Mouse (Mus musculus) midbrain, postnatal 0 days (tissue): Measurements from ENCODE around the gene Mat2a. TPM values are rescaled to one million over a fixed set of nuclear protein-coding genes. Genes with fewer than 3 reads are reported as not detected.

ENCODE experiments used
- ATAC-seq: fragments of 200-750 bp; cut with Nextera tagmentation; 2 replicates; pipeline ENCODE4 v1.8.0; 2017; ENCODE audit warnings: moderate number of reproducible peaks, mild to moderate bottlenecking, moderate TSS enrichment, moderate library complexity; ENCODE audit not compliant: low FRiP score
- DNase-seq: peaks from one replicate; pipeline ENCODE4 v3.0.0-alpha.2; 2015; ENCODE audit warnings: low spot score
- H3K27ac ChIP-seq: fragments of 300-500 bp; sonication (generic); 2 replicates; pipeline ENCODE4 v1.5.1; 2014; ENCODE audit warnings: low read depth, mild to moderate bottlenecking, low read length, mixed read lengths
- H3K27me3 ChIP-seq: fragments of 300-500 bp; sonication (generic); 2 replicates; pipeline ENCODE4 v1.6.1; 2014; ENCODE audit warnings: low read length, control low read depth, mixed read lengths; ENCODE audit not compliant: insufficient read depth
- H3K36me3 ChIP-seq: fragments of 300-500 bp; sonication (generic); 2 replicates; pipeline ENCODE4 v1.6.1; 2014; ENCODE audit warnings: low read length, control low read depth, mixed read lengths; ENCODE audit not compliant: insufficient read depth
- H3K4me1 ChIP-seq: fragments of 300-500 bp; sonication (generic); 2 replicates; pipeline ENCODE4 v1.6.1; 2014; ENCODE audit warnings: mild to moderate bottlenecking, control low read depth, antibody characterized with exemption, low read length, mixed read lengths; ENCODE audit not compliant: insufficient read depth
- H3K4me2 ChIP-seq: fragments of 300-500 bp; sonication (generic); 2 replicates; pipeline ENCODE4 v1.6.1; 2014; ENCODE audit warnings: low read depth, mild to moderate bottlenecking, low read length, mixed read lengths; ENCODE audit not compliant: poor library complexity, severe bottlenecking
- H3K4me3 ChIP-seq: fragments of 300-500 bp; sonication (generic); 2 replicates; pipeline ENCODE4 v1.5.1; 2014; ENCODE audit warnings: low read depth, mild to moderate bottlenecking, low read length, moderate library complexity
- H3K9ac ChIP-seq: fragments of 300-500 bp; sonication (generic); replicated peaks from 2 replicates; pipeline ENCODE4 v1.6.1; 2014; ENCODE audit warnings: mild to moderate bottlenecking, low read length, moderate library complexity, mixed read lengths; ENCODE audit not compliant: poor library complexity, severe bottlenecking
- H3K9me3 ChIP-seq: fragments of 300-500 bp; sonication (generic); 2 replicates; pipeline ENCODE4 v1.6.1; 2016; ENCODE audit warnings: low read length, control low read depth
- CTCF ChIP-seq: IDR thresholded peaks from 2 replicates; pipeline ENCODE4 v1.5.1; 2016; ENCODE audit warnings: antibody characterized with exemption, mild to moderate bottlenecking
- WGBS: fragments of 180-500 bp; shearing (Covaris S2); extraction: QIAGEN DNeasy Blood & Tissue Kit; methylation state at CpG from one replicate; pipeline ENCODE4 v1.1.7; 2014; 5-methylcytosine and 5-hydroxymethylcytosine counted together
- polyA plus RNA-seq: library from polyadenylated mRNA; unstranded; fragments of >200 nt; fragmentation: Nextera tagmentation; extraction: Ambion mirVana; gene quantifications from 2 replicates; pipeline ENCODE4 v1.2.1, GENCODE M21; 2015
- total RNA-seq: library from RNA; depleted of rRNA; stranded (reverse); fragments of >200 nt; gene quantifications from 2 replicates; pipeline ENCODE4 v1.2.3, GENCODE M21; 2014

The Mat2a gene
- total and polyA plus RNA-seq, 2 experiments from 2014 or later, result 120 to 298 TPM

GRCm38 (mm10) chr6:72428036-72428435 lies 11.3 kb downstream of the Mat2a start:
- no peak overlapping the region for H3K9ac ChIP-seq
- no peak overlapping the region for H3K27ac ChIP-seq
- DNase-seq, result peak; percentile 79
- no peak overlapping the region for H3K4me3 ChIP-seq
- H3K4me1 ChIP-seq, result no peaks in the 10 kb centered on the region
- H3K27me3 ChIP-seq, result no peaks in the 10 kb centered on the region
- H3K9me3 ChIP-seq, result no peaks in the 10 kb centered on the region
- WGBS, result 34% methylated on average over 8 of the region's 8 CpGs
- H3K4me2 ChIP-seq, result no peak overlapping the region
- H3K36me3 ChIP-seq, result peaks cover 51% of the 10 kb centered on the region
- ATAC-seq, result peak; percentile 76
- peak; percentile 87 for TF ChIP-seq CTCF

GRCm38 (mm10) chr6:72425646-72426045 lies 13.7 kb downstream of the Mat2a start:
- Histone ChIP-seq H3K9ac (no peak overlapping the region), H3K9me3 (no peaks in the 10 kb centered on the region), H3K36me3 (peaks cover 52% of the 10 kb centered on the region), H3K27me3 (no peaks in the 10 kb centered on the region), H3K4me1 (no peaks in the 10 kb centered on the region), H3K4me2 (no peak overlapping the region), H3K27ac (no peak overlapping the region), H3K4me3 (no peak overlapping the region)
- no peak for TF ChIP-seq CTCF
- no peak for ATAC-seq
- no peak for DNase-seq
- WGBS, result 93% methylated on average over 11 of the region's 11 CpGs

GRCm38 (mm10) chr6:72420901-72421300 lies 18.5 kb downstream of the Mat2a start:
- ATAC-seq, result no peak
- H3K9me3 ChIP-seq, result no peaks in the 10 kb centered on the region
- H3K36me3 ChIP-seq, result peaks cover 47% of the 10 kb centered on the region
- 95% methylated on average over 10 of the region's 10 CpGs for WGBS
- no peak for TF ChIP-seq CTCF
- no peaks in the 10 kb centered on the region for H3K27me3 ChIP-seq
- DNase-seq, result no peak
- no peak overlapping the region for H3K9ac ChIP-seq
- H3K27ac ChIP-seq, result no peak overlapping the region
- 0 out of 2 replicates have a peak, but pooled peaks cover under 1% of the 10 kb centered on the region for H3K4me1 ChIP-seq
- no peak overlapping the region for H3K4me2 ChIP-seq
- no peak overlapping the region for H3K4me3 ChIP-seq

- Histone ChIP-seq H3K27me3 (no peaks in the 10 kb centered on the region), H3K4me2 (no peak overlapping the region), H3K9ac (no peak overlapping the region), H3K4me3 (no peak overlapping the region), H3K36me3 (peaks cover 36% of the 10 kb centered on the region), H3K27ac (no peak overlapping the region), H3K9me3 (no peaks in the 10 kb centered on the region), H3K4me1 (peaks cover 10% of the 10 kb centered on the region; the same call in 1 of the 2 replicates)
- no peak for TF ChIP-seq CTCF
- ATAC-seq (no peak), DNase-seq (no peak)
- WGBS, result 91% methylated on average over 1 of the region's 1 CpGs
Observed at GRCm38 (mm10) chr6:72419806-72420205, 19.6 kb downstream of the Mat2a start.

- H3K36me3 ChIP-seq, result peaks cover 26% of the 10 kb centered on the region
- no peak for TF ChIP-seq CTCF
Observed at GRCm38 (mm10) chr6:72418279-72418678, 21.1 kb downstream of the Mat2a start.

GRCm38 (mm10) chr6:72415964-72416772 lies 23.2 kb downstream of the Mat2a start:
- Histone ChIP-seq H3K27me3 (no peaks in the 10 kb centered on the region), H3K4me2 (no peak overlapping the region), H3K4me1 (peaks cover 10% of the 10 kb centered on the region; the same call in 1 of the 2 replicates), H3K9ac (peak overlapping the region; percentile 8; the same call in 1 of the 2 replicates), H3K36me3 (peaks cover 22% of the 10 kb centered on the region), H3K9me3 (no peaks in the 10 kb centered on the region), H3K4me3 (no peak overlapping the region), H3K27ac (no peak overlapping the region)
- ATAC-seq (no peak), DNase-seq (no peak)
- 91% methylated on average over 7 of the region's 7 CpGs for WGBS
- TF ChIP-seq CTCF, result no peak

More at GRCm38 (mm10) chr6:72418279-72418678, 21.1 kb downstream of the Mat2a start:
- no peak overlapping the region for H3K27ac ChIP-seq
- no peaks in the 10 kb centered on the region for H3K27me3 ChIP-seq
- no peaks in the 10 kb centered on the region for H3K9me3 ChIP-seq
- no peak for ATAC-seq
- no peak overlapping the region for H3K4me3 ChIP-seq
- no peak overlapping the region for H3K9ac ChIP-seq
- WGBS, result 96% methylated on average over 4 of the region's 4 CpGs
- no peak for DNase-seq
- no peak overlapping the region for H3K4me2 ChIP-seq
- peaks cover 10% of the 10 kb centered on the region; the same call in 1 of the 2 replicates for H3K4me1 ChIP-seq
